Mouse (Mus musculus): ENCODE results near the gene Atf6. TPM values are rescaled to one million over a fixed set of nuclear protein-coding genes. Genes with fewer than 3 reads are reported as not detected.

The Atf6 gene
- total and polyA plus RNA-seq, 2 experiments: 14.3 to 30.1 TPM

DNA sequence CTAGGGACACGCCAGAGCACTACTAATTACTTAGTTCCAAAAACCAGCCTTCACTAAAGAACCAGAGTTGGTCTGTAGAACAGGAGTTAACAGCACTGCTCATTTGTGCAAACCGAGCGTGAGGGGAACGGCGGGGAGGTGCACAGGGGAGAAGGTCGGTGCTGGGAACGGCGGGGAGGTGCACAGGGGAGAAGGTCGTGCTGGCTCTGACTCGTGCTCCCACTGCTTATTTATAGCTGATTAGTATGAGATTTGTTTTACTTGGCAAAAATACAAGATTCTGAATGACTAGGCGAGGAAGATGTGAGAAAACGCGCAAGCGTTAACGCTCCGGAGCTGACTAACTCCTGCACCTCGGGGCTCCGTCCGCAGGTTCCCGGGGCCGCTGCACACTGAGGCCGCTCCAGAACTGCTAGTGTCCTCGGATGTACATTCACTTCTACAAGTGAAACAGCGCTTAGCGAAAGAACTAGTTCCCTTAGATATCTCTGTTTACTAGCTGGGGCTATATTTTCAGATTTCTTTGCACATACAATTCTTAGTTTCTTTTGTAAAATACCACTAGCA, 96.1 kb downstream of the Atf6 start:
- H3K4me1 ChIP-seq (ENCODE audit: control insufficient read depth, insufficient read depth, low read length): peaks cover 3% of the 10 kb centered on the region
- no peaks in the 10 kb centered on the region for H3K79me2 ChIP-seq (ENCODE audit: control insufficient read depth, insufficient read depth, low read length)
- no peak overlapping the region for H3K27ac ChIP-seq (replicated peaks; ENCODE audit: insufficient read depth, low read depth, low read length)
- no peak overlapping the region for H3K4me3 ChIP-seq (ENCODE audit: insufficient read depth, low read depth, low read length)
- H3K36me3 ChIP-seq (ENCODE audit: control insufficient read depth, insufficient read depth, low read length): peaks cover 17% of the 10 kb centered on the region; the same call in 1 of the 2 replicates
- H3K27me3 ChIP-seq (ENCODE audit: control insufficient read depth, insufficient read depth, low read length): no peaks in the 10 kb centered on the region
- TF ChIP-seq POLR2A (IDR thresholded peaks at IDR 0.05; ENCODE audit: extremely low read depth, insufficient read depth, low read length) (no peak), CTCF (IDR thresholded peaks at IDR 0.05; ENCODE audit: low read depth, low read length) (no peak)
- 75% methylated on average over 25 of the region's 25 CpGs for WGBS
- no peak overlapping the region for H3K9ac ChIP-seq (ENCODE audit: low read depth, low read length)
- DNase-seq (ENCODE audit: extremely low read depth, low read depth, low spot score): no peak

GRCm38 (mm10) chr1:170770691-170771090, 96.9 kb downstream of the Atf6 start:
- peaks cover 16% of the 10 kb centered on the region; the same call in 1 of the 2 replicates for H3K36me3 ChIP-seq (ENCODE audit: control insufficient read depth, insufficient read depth, low read length)
- peaks cover 3% of the 10 kb centered on the region for H3K4me1 ChIP-seq (ENCODE audit: control insufficient read depth, insufficient read depth, low read length)
- no peak for DNase-seq (ENCODE audit: extremely low read depth, low read depth, low spot score)
- H3K9ac ChIP-seq (ENCODE audit: low read depth, low read length): no peak overlapping the region
- TF ChIP-seq CTCF (IDR thresholded peaks at IDR 0.05; ENCODE audit: low read depth, low read length): no peak
- no peak for TF ChIP-seq POLR2A (IDR thresholded peaks at IDR 0.05; ENCODE audit: extremely low read depth, insufficient read depth, low read length)
- no peak overlapping the region for H3K4me3 ChIP-seq (ENCODE audit: insufficient read depth, low read depth, low read length)
- no peak overlapping the region for H3K27ac ChIP-seq (replicated peaks; ENCODE audit: insufficient read depth, low read depth, low read length)
- no peaks in the 10 kb centered on the region for H3K79me2 ChIP-seq (ENCODE audit: control insufficient read depth, insufficient read depth, low read length)
- H3K27me3 ChIP-seq (ENCODE audit: control insufficient read depth, insufficient read depth, low read length): no peaks in the 10 kb centered on the region
- 95% methylated on average over 14 of the region's 14 CpGs for WGBS

- Histone ChIP-seq H3K27ac (replicated peaks; ENCODE audit: insufficient read depth, low read depth, low read length) (no peak overlapping the region), H3K4me3 (ENCODE audit: insufficient read depth, low read depth, low read length) (no peak overlapping the region), H3K27me3 (ENCODE audit: control insufficient read depth, insufficient read depth, low read length) (no peaks in the 10 kb centered on the region), H3K36me3 (ENCODE audit: control insufficient read depth, insufficient read depth, low read length) (peaks cover 7% of the 10 kb centered on the region; the same call in 1 of the 2 replicates), H3K9ac (ENCODE audit: low read depth, low read length) (no peak overlapping the region), H3K79me2 (ENCODE audit: control insufficient read depth, insufficient read depth, low read length) (no peaks in the 10 kb centered on the region), H3K4me1 (ENCODE audit: control insufficient read depth, insufficient read depth, low read length) (peaks cover 7% of the 10 kb centered on the region)
- 78% methylated on average over 2 of the region's 2 CpGs for WGBS
- TF ChIP-seq POLR2A (IDR thresholded peaks at IDR 0.05; ENCODE audit: extremely low read depth, insufficient read depth, low read length) (no peak), CTCF (IDR thresholded peaks at IDR 0.05; ENCODE audit: low read depth, low read length) (no peak)
- DNase-seq (ENCODE audit: extremely low read depth, low read depth, low spot score): no peak
Measured at GRCm38 (mm10) chr1:170766997-170767396, 100.6 kb downstream of the Atf6 start.

DNA sequence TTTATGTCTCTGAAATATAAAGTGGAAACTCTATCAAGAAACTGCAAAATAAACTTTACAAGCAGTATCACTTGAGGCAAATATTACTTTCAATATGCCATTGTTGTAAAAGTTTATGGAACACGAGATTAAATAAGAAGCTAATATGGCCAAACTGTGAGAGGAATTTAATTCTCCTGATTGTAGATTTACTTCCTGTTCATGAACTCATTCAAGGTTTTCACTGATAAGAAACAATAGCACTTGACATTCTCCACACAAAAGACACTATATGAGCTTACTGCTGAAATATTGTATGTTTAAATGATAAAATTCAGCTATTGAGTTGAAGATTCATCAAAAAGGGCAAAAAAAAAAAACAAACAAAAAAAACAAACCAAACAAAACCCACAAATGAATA, 102.8 kb downstream of the Atf6 start:
- no peak for DNase-seq (ENCODE audit: extremely low read depth, low read depth, low spot score)
- WGBS: 90% methylated on average over 1 of the region's 1 CpGs
- Histone ChIP-seq H3K4me1 (ENCODE audit: control insufficient read depth, insufficient read depth, low read length) (peaks cover 7% of the 10 kb centered on the region), H3K9ac (ENCODE audit: low read depth, low read length) (no peak overlapping the region), H3K36me3 (ENCODE audit: control insufficient read depth, insufficient read depth, low read length) (peaks cover 7% of the 10 kb centered on the region; the same call in 1 of the 2 replicates), H3K27ac (replicated peaks; ENCODE audit: insufficient read depth, low read depth, low read length) (no peak overlapping the region), H3K79me2 (ENCODE audit: control insufficient read depth, insufficient read depth, low read length) (no peaks in the 10 kb centered on the region; the same call in 1 of the 2 replicates), H3K27me3 (ENCODE audit: control insufficient read depth, insufficient read depth, low read length) (no peaks in the 10 kb centered on the region), H3K4me3 (ENCODE audit: insufficient read depth, low read depth, low read length) (no peak overlapping the region)
- no peak for TF ChIP-seq CTCF (IDR thresholded peaks at IDR 0.05; ENCODE audit: low read depth, low read length)
- no peak for TF ChIP-seq POLR2A (IDR thresholded peaks at IDR 0.05; ENCODE audit: extremely low read depth, insufficient read depth, low read length)

GRCm38 (mm10) chr1:170761634-170762033, 105.9 kb downstream of the Atf6 start:
- Histone ChIP-seq H3K27ac (replicated peaks; ENCODE audit: insufficient read depth, low read depth, low read length) (peak overlapping the region; percentile 62), H3K9ac (ENCODE audit: low read depth, low read length) (no peak overlapping the region), H3K36me3 (ENCODE audit: control insufficient read depth, insufficient read depth, low read length) (peaks cover 5% of the 10 kb centered on the region; the same call in 1 of the 2 replicates), H3K4me1 (ENCODE audit: control insufficient read depth, insufficient read depth, low read length) (peaks cover 4% of the 10 kb centered on the region), H3K79me2 (ENCODE audit: control insufficient read depth, insufficient read depth, low read length) (no peaks in the 10 kb centered on the region; the same call in 1 of the 2 replicates), H3K27me3 (ENCODE audit: control insufficient read depth, insufficient read depth, low read length) (no peaks in the 10 kb centered on the region), H3K4me3 (ENCODE audit: insufficient read depth, low read depth, low read length) (no peak overlapping the region)
- no peak for TF ChIP-seq CTCF (IDR thresholded peaks at IDR 0.05; ENCODE audit: low read depth, low read length)
- no peak for TF ChIP-seq POLR2A (IDR thresholded peaks at IDR 0.05; ENCODE audit: extremely low read depth, insufficient read depth, low read length)
- WGBS: 17% methylated on average over 1 of the region's 1 CpGs
- peak; percentile 97 for DNase-seq (ENCODE audit: extremely low read depth, low read depth, low spot score)

DNA sequence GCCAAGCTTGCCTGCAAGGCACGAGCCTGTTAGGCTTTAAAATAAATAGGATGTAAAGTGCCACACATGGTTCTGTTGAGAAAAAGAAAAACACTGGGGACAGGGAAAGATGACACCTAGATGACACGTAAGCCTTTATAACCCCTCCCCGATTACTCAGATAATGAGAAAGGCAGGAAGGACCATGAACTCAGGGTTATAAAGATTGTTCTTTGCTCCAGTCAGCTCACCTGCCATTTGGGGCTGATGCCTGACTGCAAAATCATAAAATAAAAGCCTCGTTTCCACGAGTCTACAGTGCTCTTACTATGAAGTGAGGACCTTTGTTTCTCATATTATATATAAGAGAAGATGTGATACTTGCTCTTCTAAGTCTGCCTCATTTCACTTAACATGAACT, 114.0 kb downstream of the Atf6 start:
- DNase-seq (ENCODE audit: extremely low read depth, low read depth, low spot score): peak; percentile 30
- no peak overlapping the region for H3K4me3 ChIP-seq (ENCODE audit: insufficient read depth, low read depth, low read length)
- 91% methylated on average over 5 of the region's 5 CpGs for WGBS
- H3K4me1 ChIP-seq (ENCODE audit: control insufficient read depth, insufficient read depth, low read length): peaks cover 2% of the 10 kb centered on the region; the same call in 1 of the 2 replicates
- TF ChIP-seq CTCF (IDR thresholded peaks at IDR 0.05; ENCODE audit: low read depth, low read length) (no peak), POLR2A (IDR thresholded peaks at IDR 0.05; ENCODE audit: extremely low read depth, insufficient read depth, low read length) (no peak)
- H3K27me3 ChIP-seq (ENCODE audit: control insufficient read depth, insufficient read depth, low read length): no peaks in the 10 kb centered on the region
- H3K79me2 ChIP-seq (ENCODE audit: control insufficient read depth, insufficient read depth, low read length): no peaks in the 10 kb centered on the region
- H3K9ac ChIP-seq (ENCODE audit: low read depth, low read length): no peak overlapping the region
- H3K36me3 ChIP-seq (ENCODE audit: control insufficient read depth, insufficient read depth, low read length): no peaks in the 10 kb centered on the region
- no peak overlapping the region for H3K27ac ChIP-seq (replicated peaks; ENCODE audit: insufficient read depth, low read depth, low read length)

Measured in liver, adult 2 months (tissue).